Mouse (Mus musculus) lung, embryonic 14.5 days (tissue): ENCODE data around the gene Map4k2. TPM values are rescaled to one million over a fixed set of nuclear protein-coding genes. Genes with fewer than 3 reads are reported as not detected.
A peak's percentile ranks its signal among the peaks of the same experiment; 100 is the strongest.

ENCODE experiments used
- ATAC-seq: fragments of 200-750 bp; cut with Nextera tagmentation; 2 replicates; pipeline ENCODE4 v1.8.0; 2017; ENCODE audit warnings: mild to moderate bottlenecking, moderate TSS enrichment, moderate library complexity; ENCODE audit not compliant: insufficient read depth
- DNase-seq: peaks from one replicate; pipeline ENCODE4 v3.0.0-alpha.2; 2015
- H3K27ac ChIP-seq: fragments of 300-500 bp; sonication (generic); 2 replicates; pipeline ENCODE4 v1.5.1; 2014; ENCODE audit warnings: low read depth, mild to moderate bottlenecking, moderate library complexity
- H3K27me3 ChIP-seq: fragments of 300-500 bp; sonication (generic); 2 replicates; pipeline ENCODE4 v1.6.1; 2014; ENCODE audit warnings: low read length, control low read depth; ENCODE audit not compliant: insufficient read depth
- H3K36me3 ChIP-seq: fragments of 300-500 bp; sonication (generic); 2 replicates; pipeline ENCODE4 v1.6.1; 2014; ENCODE audit warnings: control low read depth; ENCODE audit not compliant: insufficient read depth
- H3K4me1 ChIP-seq: fragments of 300-500 bp; sonication (generic); 2 replicates; pipeline ENCODE4 v1.6.1; 2014; ENCODE audit warnings: antibody characterized with exemption, control low read depth; ENCODE audit not compliant: insufficient read depth
- H3K4me2 ChIP-seq: fragments of 300-500 bp; sonication (generic); 2 replicates; pipeline ENCODE4 v1.6.1; 2014; ENCODE audit warnings: mild to moderate bottlenecking
- H3K4me3 ChIP-seq: fragments of 300-500 bp; sonication (generic); 2 replicates; pipeline ENCODE4 v1.5.1; 2014; ENCODE audit warnings: low read depth, low read length
- H3K9ac ChIP-seq: fragments of 300-500 bp; sonication (generic); 2 replicates; pipeline ENCODE4 v1.6.1; 2014
- H3K9me3 ChIP-seq: fragments of 300-500 bp; sonication (generic); 2 replicates; pipeline ENCODE4 v1.6.1; 2016; ENCODE audit warnings: low read depth, low read length, control low read depth
- CTCF ChIP-seq: IDR thresholded peaks from 2 replicates; pipeline ENCODE4 v1.5.1; 2016; ENCODE audit warnings: antibody characterized with exemption, low read depth
- WGBS: fragments of 180-500 bp; shearing (Covaris S2); extraction: QIAGEN DNeasy Blood & Tissue Kit; methylation state at CpG from one replicate; pipeline ENCODE4 v1.1.7; 2014; 5-methylcytosine and 5-hydroxymethylcytosine counted together
- polyA plus RNA-seq: library from polyadenylated mRNA; unstranded; fragments of >200 nt; fragmentation: Nextera tagmentation; extraction: Ambion mirVana; gene quantifications from 2 replicates; pipeline ENCODE4 v1.2.1, GENCODE M21; 2014

The Map4k2 gene
- polyA plus RNA-seq, 1 experiment from 2014 or later, result 22.2 TPM

- H3K4me3 ChIP-seq, result no peak overlapping the region
- TF ChIP-seq CTCF, result no peak
- DNase-seq (no peak), ATAC-seq (no peak)
- H3K9ac ChIP-seq, result no peak overlapping the region
- H3K36me3 ChIP-seq, result no peaks in the 10 kb centered on the region
- H3K4me1 ChIP-seq, result no peaks in the 10 kb centered on the region
- H3K27ac ChIP-seq, result no peak overlapping the region
- H3K27me3 ChIP-seq, result peaks cover 18% of the 10 kb centered on the region
- WGBS, result 81% methylated on average over 5 of the region's 5 CpGs
- H3K4me2 ChIP-seq, result no peak overlapping the region
- no peaks in the 10 kb centered on the region for H3K9me3 ChIP-seq
These were observed 55.3 kb downstream of the Map4k2 start for GRCm38 (mm10) chr19:6396237-6396636.

GRCm38 (mm10) chr19:6397582-6398249 is 56.8 kb downstream of the Map4k2 start:
- H3K27ac ChIP-seq, result no peak overlapping the region
- no peak overlapping the region for H3K4me3 ChIP-seq
- H3K36me3 ChIP-seq, result no peaks in the 10 kb centered on the region
- WGBS, result 78% methylated on average over 22 of the region's 22 CpGs
- H3K4me1 ChIP-seq, result peaks cover 6% of the 10 kb centered on the region; the same call in 1 of the 2 replicates
- H3K27me3 ChIP-seq, result peaks cover 29% of the 10 kb centered on the region
- DNase-seq (no peak), ATAC-seq (no peak)
- TF ChIP-seq CTCF, result no peak
- H3K9me3 ChIP-seq, result no peaks in the 10 kb centered on the region
- H3K4me2 ChIP-seq, result no peak overlapping the region; the same call in 1 of the 2 replicates
- H3K9ac ChIP-seq, result no peak overlapping the region

GRCm38 (mm10) chr19:6398447-6399284 is 57.7 kb downstream of the Map4k2 start:
- Histone ChIP-seq H3K4me2 (peak overlapping the region; percentile 99), H3K9me3 (no peaks in the 10 kb centered on the region), H3K4me3 (peak overlapping the region; percentile 60), H3K27ac (0 out of 2 replicates have a peak overlapping the region, but pooled peaks have one; percentile 36), H3K36me3 (no peaks in the 10 kb centered on the region), H3K27me3 (peaks cover 29% of the 10 kb centered on the region), H3K4me1 (peaks cover 6% of the 10 kb centered on the region; the same call in 1 of the 2 replicates), H3K9ac (peak overlapping the region; percentile 56)
- TF ChIP-seq CTCF, result no peak
- DNase-seq, result peak; percentile 68
- under 1% methylated on average over 39 of the region's 39 CpGs for WGBS
- ATAC-seq, result peak; percentile 30; the same call in 1 of the 2 replicates

GRCm38 (mm10) chr19:6399285-6400095 is 58.6 kb downstream of the Map4k2 start, which contains the start of gene Rasgrp2:
Gene Rasgrp2 (plus strand): TSS chr19:6399340.
- Histone ChIP-seq H3K4me3 (peak within 1 kb of the TSS; percentile 60), H3K36me3 (no peaks in the 10 kb centered on the region), H3K9me3 (no peaks in the 10 kb centered on the region), H3K9ac (peak within 1 kb of the TSS; percentile 56), H3K27me3 (peaks cover 29% of the 10 kb centered on the region), H3K27ac (0 out of 2 replicates have a peak within 1 kb of the TSS, but pooled peaks have one; percentile 36), H3K4me1 (peaks cover 6% of the 10 kb centered on the region; the same call in 1 of the 2 replicates), H3K4me2 (peak within 1 kb of the TSS; percentile 99)
- no peak for TF ChIP-seq CTCF
- peak; percentile 13; the same call in 1 of the 2 replicates for ATAC-seq
- DNase-seq, result peak; percentile 53
- WGBS, result under 1% methylated on average over 86 of the region's 87 CpGs

GRCm38 (mm10) chr19:6400096-6401086 is 59.5 kb downstream of the Map4k2 start:
- 3% methylated on average over 29 of the region's 29 CpGs for WGBS
- TF ChIP-seq CTCF, result no peak
- Histone ChIP-seq H3K27ac (no peak overlapping the region; the same call in 1 of the 2 replicates), H3K9ac (peak overlapping the region; percentile 56), H3K9me3 (no peaks in the 10 kb centered on the region), H3K36me3 (no peaks in the 10 kb centered on the region), H3K4me1 (peaks cover 6% of the 10 kb centered on the region; the same call in 1 of the 2 replicates), H3K27me3 (peaks cover 29% of the 10 kb centered on the region), H3K4me2 (peak overlapping the region; percentile 99), H3K4me3 (peak overlapping the region; percentile 60)
- 0 out of 2 replicates have a peak, but pooled peaks have one; percentile 7 for ATAC-seq
- peak; percentile 47 for DNase-seq
